Mouse (Mus musculus) thymus, adult 2 months (tissue): ENCODE results near the gene Slc6a6.

Source experiments
- CTCF ChIP-seq: fragments of 200-500 bp; IDR thresholded peaks from 2 replicates; pipeline ENCODE4 v1.5.1; 2012; ENCODE audit warnings: mild to moderate bottlenecking, control low read depth, low read length, moderate library complexity, borderline replicate concordance; ENCODE audit not compliant: control insufficient read depth, poor library complexity, insufficient read depth; ENCODE audit errors: extremely low read depth
- POLR2A ChIP-seq: fragments of 200-500 bp; IDR thresholded peaks from 2 replicates; pipeline ENCODE4 v1.6.1; 2012; ENCODE audit warnings: mild to moderate bottlenecking, low read length, control low read depth, moderate library complexity; ENCODE audit not compliant: control insufficient read depth, poor library complexity, insufficient read depth; ENCODE audit errors: extremely low read depth

GRCm38 (mm10) chr6:91779206-91779605 is 95.4 kb downstream of the Slc6a6 start:
- no peak for TF ChIP-seq POLR2A
- no peak for TF ChIP-seq CTCF
